Mouse (Mus musculus) CH12.LX (cell line): ENCODE data around the gene Nfe2l1. TPM values are rescaled to one million over a fixed set of nuclear protein-coding genes. Genes with fewer than 3 reads are reported as not detected.

ENCODE experiments used
- DNase-seq: peaks from one replicate; pipeline ENCODE4 v3.0.0-alpha.2; 2013; ENCODE audit errors: extremely low read depth
- H3K27ac ChIP-seq: 2 replicates; pipeline ENCODE4 v1.5.1; 2012; ENCODE audit warnings: low read depth, mild to moderate bottlenecking, control low read depth, moderate library complexity; ENCODE audit not compliant: insufficient read depth
- H3K27me3 ChIP-seq: replicated peaks from 2 replicates; pipeline ENCODE3; 2012; ENCODE audit warnings: inconsistent platforms
- H3K36me3 ChIP-seq, 2 experiments: replicated peaks in 1 of 2; 2 replicates each; pipeline versions ENCODE3 to v1.6.1; 2012; ENCODE audit warnings: inconsistent platforms in 1 of 2, low read length in 1 of 2, mild to moderate bottlenecking in 1 of 2, mixed read lengths in 1 of 2, moderate library complexity in 1 of 2; ENCODE audit not compliant: control insufficient read depth in 1 of 2, insufficient read depth in 1 of 2
- H3K4me1 ChIP-seq, 2 experiments: 2 replicates each; pipeline ENCODE4 v1.6.1; 2012; ENCODE audit warnings: inconsistent platforms in 1 of 2, moderate library complexity in 1 of 2; ENCODE audit not compliant: insufficient read depth in 2 of 2, control insufficient read depth in 1 of 2
- H3K4me2 ChIP-seq: 2 replicates; pipeline ENCODE4 v1.6.1; 2012; ENCODE audit warnings: low read depth, mild to moderate bottlenecking, control low read depth; ENCODE audit not compliant: poor library complexity, insufficient read depth, severe bottlenecking
- H3K4me3 ChIP-seq, 3 experiments: fragments of 150-350 bp in 1 of 3; sonication (generic) in 1 of 3; replicated peaks in 1 of 3; 2 replicates each; pipeline versions ENCODE3 to v1.5.1; 2011 to 2012; ENCODE audit warnings: low read depth in 2 of 3, low read length in 2 of 3, mild to moderate bottlenecking in 2 of 3, moderate library complexity in 2 of 3, control low read depth in 1 of 3, improper control_type of control experiment in 1 of 3, inconsistent platforms in 1 of 3, mixed read lengths in 1 of 3; ENCODE audit not compliant: poor library complexity in 1 of 3
- H3K79me2 ChIP-seq: replicated peaks from 2 replicates; pipeline ENCODE4 v1.6.1; 2012; ENCODE audit warnings: mild to moderate bottlenecking, moderate library complexity; ENCODE audit not compliant: control insufficient read depth, poor library complexity, insufficient read depth, severe bottlenecking; ENCODE audit errors: extremely low read depth
- H3K9ac ChIP-seq: 2 replicates; pipeline ENCODE4 v1.6.1; 2012; ENCODE audit warnings: low read depth, mild to moderate bottlenecking, control low read depth, moderate library complexity; ENCODE audit not compliant: insufficient read depth
- H3K9me3 ChIP-seq: replicated peaks from 2 replicates; pipeline ENCODE3; 2012; ENCODE audit warnings: low read length, inconsistent platforms, mixed read lengths
- CHD1 ChIP-seq: IDR thresholded peaks from 2 replicates; pipeline ENCODE4 v1.6.1; 2012; ENCODE audit warnings: low read depth, low read length, improper control_type of control experiment, inconsistent platforms
- CHD2 ChIP-seq: IDR thresholded peaks from 2 replicates; pipeline ENCODE4 v1.6.1; 2011; ENCODE audit warnings: low read length, improper control_type of control experiment
- CTCF ChIP-seq, 2 experiments: IDR thresholded peaks in 1 of 2; conservative IDR thresholded peaks in 1 of 2; 2 replicates each; pipeline ENCODE4 v1.5.1; 2011 to 2012; ENCODE audit warnings: low read depth in 2 of 2, low read length in 2 of 2, improper control_type of control experiment in 1 of 2, inconsistent platforms in 1 of 2, mild to moderate bottlenecking in 1 of 2, moderate library complexity in 1 of 2
- ETS1 ChIP-seq: conservative IDR thresholded peaks from 2 replicates; pipeline ENCODE4 v1.6.1; 2012; ENCODE audit warnings: low read depth, mild to moderate bottlenecking, inconsistent platforms, low read length, improper control_type of control experiment, moderate library complexity
- IRF4 ChIP-seq: IDR thresholded peaks from 2 replicates; pipeline ENCODE4 v1.6.1; 2014; ENCODE audit warnings: low read depth, mild to moderate bottlenecking, inconsistent platforms, low read length, improper control_type of control experiment
- JUND ChIP-seq: conservative IDR thresholded peaks from 2 replicates; pipeline ENCODE4 v1.6.1; 2011; ENCODE audit warnings: low read depth, low read length, improper control_type of control experiment
- KAT2A ChIP-seq: IDR thresholded peaks from 2 replicates; pipeline ENCODE4 v1.6.1; 2012; ENCODE audit warnings: low read length, improper control_type of control experiment, inconsistent platforms; ENCODE audit not compliant: insufficient replicate concordance
- MAFK ChIP-seq: IDR thresholded peaks from 2 replicates; pipeline ENCODE4 v1.6.1; 2011; ENCODE audit warnings: low read length, improper control_type of control experiment; ENCODE audit not compliant: insufficient replicate concordance
- MAX ChIP-seq: IDR thresholded peaks from 2 replicates; pipeline ENCODE4 v1.6.1; 2011; ENCODE audit warnings: low read length, improper control_type of control experiment
- MAZ ChIP-seq: IDR thresholded peaks from 2 replicates; pipeline ENCODE4 v1.6.1; 2012; ENCODE audit warnings: low read depth, mild to moderate bottlenecking, inconsistent platforms, low read length, improper control_type of control experiment, moderate library complexity
- MEF2A ChIP-seq: IDR thresholded peaks from 2 replicates; pipeline ENCODE4 v1.6.1; 2014; ENCODE audit warnings: low read depth, mild to moderate bottlenecking, inconsistent platforms, low read length, improper control_type of control experiment, borderline replicate concordance
- MXI1 ChIP-seq: IDR thresholded peaks from 2 replicates; pipeline ENCODE4 v1.6.1; 2011; ENCODE audit warnings: mild to moderate bottlenecking, low read depth, low read length, improper control_type of control experiment
- MYC ChIP-seq: IDR thresholded peaks from 2 replicates; pipeline ENCODE4 v1.6.1; 2011; ENCODE audit warnings: low read depth, mild to moderate bottlenecking, improper control_type of control experiment, low read length
- NELFE ChIP-seq: IDR thresholded peaks from 2 replicates; pipeline ENCODE4 v1.6.1; 2011; ENCODE audit warnings: low read depth, low read length, improper control_type of control experiment
- NRF1 ChIP-seq: IDR thresholded peaks from 2 replicates; pipeline ENCODE4 v1.6.1; 2014; ENCODE audit warnings: low read depth, mild to moderate bottlenecking, inconsistent platforms, low read length, improper control_type of control experiment, moderate library complexity
- POLR2A ChIP-seq: IDR thresholded peaks from 2 replicates; pipeline ENCODE4 v1.6.1; 2011; ENCODE audit warnings: low read depth, mild to moderate bottlenecking, improper control_type of control experiment, low read length
- RAD21 ChIP-seq: IDR thresholded peaks from 2 replicates; pipeline ENCODE4 v1.6.1; 2011; ENCODE audit warnings: low read depth, mild to moderate bottlenecking, low read length, improper control_type of control experiment, moderate library complexity
- SIN3A ChIP-seq: IDR thresholded peaks from 2 replicates; pipeline ENCODE4 v1.6.1; 2012; ENCODE audit warnings: low read length, improper control_type of control experiment, inconsistent platforms
- UBTF ChIP-seq: IDR thresholded peaks from 2 replicates; pipeline ENCODE4 v1.6.1; 2012; ENCODE audit warnings: low read depth, mild to moderate bottlenecking, inconsistent platforms, low read length, improper control_type of control experiment, moderate library complexity
- ZKSCAN1 ChIP-seq: IDR thresholded peaks from 2 replicates; pipeline ENCODE4 v1.6.1; 2012; ENCODE audit warnings: low read depth, inconsistent platforms, low read length, improper control_type of control experiment, borderline replicate concordance
- ZMIZ1 ChIP-seq: IDR thresholded peaks from 2 replicates; pipeline ENCODE4 v1.6.1; 2012; ENCODE audit warnings: low read depth, mild to moderate bottlenecking, inconsistent platforms, low read length, improper control_type of control experiment
- ZNF384 ChIP-seq: IDR thresholded peaks from 2 replicates; pipeline ENCODE4 v1.6.1; 2012; ENCODE audit warnings: low read depth, low read length, improper control_type of control experiment, inconsistent platforms
- dilution Hi-C: fragments of 300-500 bp; cut with MboI; formaldehyde crosslinking; loops from 2 replicates; pipeline ENCODE4 v1.14.3; 2020; ENCODE audit warnings: low sequenced_read_pairs; ENCODE audit not compliant: extremely low pct_unique_long_range_greater_than_20kb, extremely low pct_ligation_motif_present
- in situ Hi-C: fragments of 300-500 bp; cut with MboI; formaldehyde crosslinking; loops from 3 replicates; pipeline ENCODE4 v1.14.3; 2019; ENCODE audit warnings: low sequenced_read_pairs, low pct_ligation_motif_present, low pct_unique_long_range_greater_than_20kb, mixed read lengths
- polyA plus RNA-seq: library from polyadenylated mRNA; unstranded; fragments of >175 nt; gene quantifications from 2 replicates; pipeline ENCODE4 v1.2.1, GENCODE M21; 2012; ENCODE audit warnings: low read depth; ENCODE audit not compliant: insufficient read length
- total RNA-seq, 2 experiments: library from RNA; depleted of rRNA; stranded (reverse); fragments of 300-350 nt in 1 of 2; fragments of >200 nt in 1 of 2; gene quantifications; 2 replicates each; pipeline ENCODE4 v1.2.3; 2012 to 2014

Gene Nfe2l1
- total and polyA plus RNA-seq, 3 experiments, result 77.7 to 169 (median 145) TPM

- TF ChIP-seq MYC (0 out of 2 replicates have a peak, but pooled peaks have one; percentile 49), UBTF (no peak), CHD1 (0 out of 2 replicates have a peak, but pooled peaks have one; percentile 53), ETS1 (0 out of 2 replicates have a peak, but pooled peaks have one; percentile 28), KAT2A (0 out of 2 replicates have a peak, but pooled peaks have one; percentile 47), MEF2A (peak; percentile 82)
Observed at GRCm38 (mm10) chr11:96832973-96833372, 3.2 kb upstream of the Nfe2l1 start (continued).

GRCm38 (mm10) chr11:96832541-96832940 is 2.8 kb upstream of the Nfe2l1 start:
- peaks cover 16% of the 10 kb centered on the region for H3K79me2 ChIP-seq
- H3K4me2 ChIP-seq, result peak overlapping the region; percentile 77
- H3K36me3 ChIP-seq, result peaks cover 3 to 6% of the 10 kb centered on the region in 2 experiments
- peak; percentile 48 for DNase-seq
- dilution Hi-C loops, result no loop called here
- H3K4me3 ChIP-seq, result no peak overlapping the region
- TF ChIP-seq CTCF (conservative IDR thresholded peaks at IDR 0.05 in 1 of 2, IDR thresholded peaks at IDR 0.05 in 1 of 2; ENCODE audit: low read depth in 2 of 2, low read length in 2 of 2), result no peak
- TF ChIP-seq ZMIZ1, result no peak
- TF ChIP-seq ZNF384, result peak; percentile 89
- no peak for TF ChIP-seq NRF1
- TF ChIP-seq MAFK, result no peak; the same call in 1 of the 2 replicates
- TF ChIP-seq MAX, result no peak
- TF ChIP-seq ETS1, result no peak
- TF ChIP-seq RAD21, result no peak
- TF ChIP-seq MAZ, result 0 out of 2 replicates have a peak, but pooled peaks have one; percentile 36
- no peak for TF ChIP-seq JUND
- no peak for TF ChIP-seq KAT2A
- no peak; the same call in 1 of the 2 replicates for TF ChIP-seq IRF4
- no peak for TF ChIP-seq NELFE
- TF ChIP-seq ZKSCAN1, result no peak
- TF ChIP-seq POLR2A, result no peak
- no peak for TF ChIP-seq MEF2A
- H3K27me3 ChIP-seq, result peaks cover under 1% of the 10 kb centered on the region
- peak overlapping the region; percentile 39; the same call in 1 of the 2 replicates for H3K9ac ChIP-seq
- H3K27ac ChIP-seq, result peak overlapping the region; percentile 56
- in situ Hi-C loops, result no loop called here
- no peaks in the 10 kb centered on the region for H3K9me3 ChIP-seq
- H3K4me1 ChIP-seq, result peaks cover 11 to 55% of the 10 kb centered on the region in 2 experiments

DNA sequence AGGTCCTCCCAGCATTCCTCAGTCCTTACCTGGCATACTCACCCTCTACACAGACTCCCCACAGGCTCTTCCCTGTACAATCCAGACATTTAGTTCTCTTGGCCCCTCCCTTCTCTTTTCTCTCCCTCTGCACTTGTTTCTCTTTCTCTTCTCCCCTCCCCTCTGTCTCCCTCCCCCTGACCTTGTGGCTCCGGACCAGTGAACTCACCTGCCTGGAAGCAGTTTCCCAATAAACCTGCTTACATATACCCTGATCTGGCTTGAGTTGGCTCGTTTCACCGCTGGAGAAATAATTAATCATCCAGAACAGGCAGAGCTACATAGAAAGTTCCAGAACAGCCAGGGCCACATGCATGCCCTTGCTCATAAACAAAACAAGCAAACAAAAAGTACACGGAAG is 1.7 kb upstream of the Nfe2l1 start:
- peaks cover 26% of the 10 kb centered on the region for H3K79me2 ChIP-seq
- no peak for DNase-seq
- dilution Hi-C loops (no loop called here), in situ Hi-C loops (no loop called here)
- H3K4me2 ChIP-seq, result 0 out of 2 replicates have a peak overlapping the region, but pooled peaks have one; percentile 11
- no peaks in the 10 kb centered on the region for H3K27me3 ChIP-seq
- TF ChIP-seq CHD2, result no peak
- TF ChIP-seq SIN3A, result no peak
- no peak for TF ChIP-seq MAFK
- no peak for TF ChIP-seq ZMIZ1
- TF ChIP-seq MXI1, result no peak
- no peak for TF ChIP-seq KAT2A
- peaks cover 11 to 57% of the 10 kb centered on the region in 2 experiments for H3K4me1 ChIP-seq
- H3K9ac ChIP-seq, result no peak overlapping the region
- no peak overlapping the region for H3K4me3 ChIP-seq
- H3K27ac ChIP-seq, result no peak overlapping the region
- peaks cover 8 to 16% of the 10 kb centered on the region in 2 experiments for H3K36me3 ChIP-seq
- H3K9me3 ChIP-seq, result no peaks in the 10 kb centered on the region
